Mouse (Mus musculus) urinary bladder, postnatal 10 days (tissue): ENCODE data around the gene Itgb3.

Experiments used
- DNase-seq: peaks from one replicate; pipeline ENCODE4 v3.0.0; 2022; ENCODE audit warnings: low spot score

The Itgb3 gene

DNA sequence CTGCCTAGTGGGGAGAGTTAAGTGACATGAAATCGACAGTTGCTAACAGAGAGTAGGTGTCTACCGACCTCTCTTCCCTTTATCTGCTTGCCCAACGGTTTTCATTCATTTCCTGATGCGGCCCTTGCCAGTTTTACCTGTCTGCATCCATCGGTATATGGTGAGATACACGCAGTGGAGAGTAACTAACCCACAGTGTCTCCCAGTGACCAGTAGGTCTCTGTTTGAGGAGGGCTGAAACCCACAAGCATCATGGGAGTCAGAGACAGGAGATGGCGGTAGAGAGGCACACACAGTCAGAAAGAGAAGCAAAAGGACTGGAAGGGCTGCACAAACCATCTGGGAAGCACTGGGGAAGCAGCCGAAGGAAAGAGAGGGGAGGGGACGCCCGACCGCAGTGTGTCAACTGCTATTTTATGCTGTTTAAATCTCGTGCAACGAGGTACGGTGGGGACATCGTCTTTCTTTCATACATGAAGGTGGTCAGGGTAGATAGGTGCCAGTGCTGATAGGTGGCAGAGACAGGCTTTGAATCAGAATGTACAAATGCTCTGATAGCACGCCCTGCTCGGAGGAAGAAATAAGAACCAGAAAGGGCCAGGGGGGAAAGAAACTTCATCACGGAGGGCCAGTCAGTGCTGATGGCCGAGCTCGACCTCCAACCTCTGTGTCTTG is 53.9 kb downstream of the Itgb3 start:
- no peak for DNase-seq

DNA sequence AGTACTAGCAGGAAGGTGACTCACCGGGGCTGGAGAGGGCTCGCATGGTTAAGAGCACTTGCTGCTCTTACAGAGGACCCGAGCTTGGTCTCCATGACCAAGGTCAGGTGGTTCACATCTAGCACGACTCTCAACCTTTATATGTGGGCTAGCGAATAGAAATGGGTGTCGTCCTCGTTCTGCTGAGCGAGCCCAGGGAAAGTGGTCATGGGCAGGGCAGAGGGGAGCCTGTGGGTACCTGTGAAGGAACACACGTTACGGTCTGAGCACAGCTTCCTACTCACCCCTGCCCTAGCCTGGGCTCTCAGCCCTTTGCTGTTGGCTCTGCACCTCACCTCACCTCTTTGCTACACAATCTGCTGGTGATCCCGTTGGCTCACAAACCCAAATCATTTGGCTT is 54.8 kb downstream of the Itgb3 start:
- no peak for DNase-seq

DNA sequence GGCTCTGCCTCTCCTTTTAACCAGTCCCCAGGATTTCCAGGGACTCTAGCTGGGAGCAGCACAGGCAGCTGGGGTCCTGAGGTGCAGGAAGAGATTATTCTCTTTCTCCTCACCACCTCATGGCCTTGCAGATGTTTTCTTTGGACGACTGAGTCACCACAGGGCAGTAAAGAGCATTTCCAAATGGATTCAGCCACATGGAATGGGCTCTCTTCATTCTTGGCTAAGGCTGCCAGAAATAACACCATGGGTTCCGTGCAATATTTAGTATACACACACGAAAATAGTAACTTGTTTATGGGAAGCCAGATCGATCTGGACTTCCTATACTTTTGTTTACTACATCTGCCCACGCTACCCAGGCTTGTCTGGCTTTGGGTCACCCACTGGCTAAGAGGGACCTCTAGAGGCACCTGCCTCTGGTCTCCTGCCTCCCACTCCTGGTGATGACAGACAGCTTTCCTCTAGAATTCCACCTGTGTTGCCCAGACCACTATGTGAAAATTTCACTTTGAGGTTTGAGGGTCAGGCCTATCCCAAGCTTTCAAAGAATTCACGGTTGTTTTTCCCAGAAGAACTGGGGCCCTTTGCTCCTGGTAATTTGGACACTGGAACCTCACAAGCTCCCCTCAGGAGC is 55.6 kb downstream of the Itgb3 start:
- DNase-seq: no peak

DNA sequence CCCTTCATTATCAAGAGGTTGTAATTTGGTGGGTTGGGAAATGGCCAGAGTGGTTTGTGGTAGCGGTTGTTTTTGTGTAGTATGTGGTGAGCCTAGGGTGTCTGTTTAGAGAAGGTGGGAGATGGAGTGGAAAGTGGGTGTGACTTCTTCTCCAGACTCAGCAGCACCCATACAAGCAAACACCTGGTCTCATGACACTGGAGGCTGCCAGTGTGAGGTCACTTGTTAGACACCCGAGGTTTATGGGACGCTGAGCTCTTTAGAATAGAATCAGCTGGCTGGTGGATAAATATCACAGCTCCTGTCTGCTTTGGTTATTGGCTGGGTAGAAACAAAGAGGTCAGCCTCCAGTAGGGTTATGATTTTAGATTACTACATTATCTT is 56.1 kb downstream of the Itgb3 start:
- DNase-seq: no peak

DNA sequence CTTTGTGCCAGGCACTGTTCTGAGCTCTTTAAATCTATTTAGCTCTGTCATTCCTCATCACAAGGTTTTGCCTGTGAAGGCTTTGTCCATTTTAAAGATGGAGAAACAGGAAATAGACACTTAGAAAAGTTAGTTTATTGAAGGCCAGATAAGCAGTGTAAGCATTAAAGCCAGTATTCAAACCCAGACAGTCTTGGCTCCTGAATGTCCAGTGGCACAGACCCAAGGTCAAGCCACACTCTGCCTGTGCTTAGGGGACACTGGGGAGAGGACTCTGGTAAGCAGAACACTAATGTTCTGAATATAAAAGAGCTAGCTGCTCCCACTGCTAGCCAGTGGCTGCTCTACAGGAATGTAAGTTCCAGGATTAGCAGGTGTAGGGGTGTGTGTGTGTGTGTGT is 56.6 kb downstream of the Itgb3 start:
- DNase-seq: no peak

DNA sequence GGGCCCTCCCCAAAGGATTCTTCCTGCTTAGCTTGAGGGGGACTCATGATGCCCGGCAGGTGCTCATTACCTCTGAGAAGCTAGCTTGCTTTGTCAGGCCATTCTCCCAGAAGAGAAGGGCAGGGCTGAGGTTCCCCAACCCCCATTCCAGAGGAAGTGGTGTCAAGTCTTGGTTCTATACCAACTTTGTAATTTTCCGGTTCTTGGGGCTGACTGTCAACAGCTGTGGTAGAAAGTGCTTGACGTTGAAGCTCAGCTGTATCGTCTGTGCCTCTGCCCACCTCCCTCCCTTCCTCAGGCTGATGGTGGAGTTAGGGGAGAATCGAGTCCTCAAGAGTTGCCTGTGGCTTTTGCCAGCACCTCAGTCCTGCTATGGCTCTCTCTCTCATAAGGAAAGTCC is 59.6 kb downstream of the Itgb3 start:
- no peak for DNase-seq

DNA sequence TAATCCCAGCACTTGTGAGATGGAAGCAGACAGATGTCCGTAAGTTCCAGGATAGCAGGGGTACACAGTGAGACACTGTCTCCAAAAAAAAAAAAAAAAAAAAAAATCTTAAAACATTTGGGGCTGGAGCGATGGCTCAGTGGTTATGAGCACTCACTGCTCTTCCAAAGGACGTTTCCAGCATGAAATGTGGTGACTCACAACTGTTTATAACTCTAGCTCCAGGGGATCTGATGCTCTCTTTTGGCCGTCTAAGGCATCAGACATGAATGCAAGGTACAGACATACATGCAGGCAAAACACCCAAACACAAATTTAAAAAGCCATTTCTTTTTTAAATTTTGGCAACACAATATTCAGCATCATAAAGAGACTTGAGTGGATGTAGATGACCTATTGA is 65.6 kb downstream of the Itgb3 start:
- DNase-seq: no peak

DNA sequence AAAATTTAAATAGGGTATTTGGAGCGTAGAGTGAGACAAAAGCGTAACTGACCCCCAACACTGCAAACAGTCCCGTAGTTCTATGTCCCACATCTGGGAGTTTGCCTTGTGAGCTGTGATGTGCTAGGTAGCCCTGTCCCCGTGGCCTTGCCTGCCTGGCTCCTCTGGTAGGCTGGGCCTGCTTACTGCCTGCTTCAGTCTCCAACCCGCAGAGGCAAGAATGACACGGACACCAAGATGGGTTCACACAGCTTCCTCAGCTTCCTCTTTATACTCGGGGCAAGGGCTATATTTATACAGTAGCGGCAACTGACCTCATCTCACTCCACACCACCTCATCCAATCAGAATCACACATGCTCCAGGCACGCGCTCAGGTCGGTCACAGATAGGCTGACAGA is 67.0 kb downstream of the Itgb3 start:
- DNase-seq: no peak

DNA sequence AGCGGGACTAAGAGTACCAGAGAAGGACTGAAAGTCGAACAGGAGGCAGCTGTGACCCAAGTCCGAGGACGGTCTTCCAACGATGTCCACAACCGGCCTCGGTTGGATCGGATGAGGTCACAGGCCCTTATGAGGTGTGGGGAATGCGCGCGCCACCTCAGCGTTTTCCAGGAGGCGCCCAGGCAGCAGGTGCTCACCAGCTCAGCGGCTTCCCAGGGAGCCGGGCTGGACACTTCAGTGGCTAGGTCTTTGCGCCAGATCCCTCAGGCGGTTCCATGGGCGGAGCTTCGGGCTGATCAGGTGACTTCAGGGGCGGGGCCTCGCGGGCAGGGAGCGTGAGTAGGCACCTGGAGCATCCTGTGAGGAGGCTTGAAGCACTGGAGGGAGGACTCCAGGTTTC is 77.7 kb downstream of the Itgb3 start, which contains the start of gene Gm11639:
Gm11639 (plus strand) TSS at position 160 of the 400 bp plus-strand sequence.
- DNase-seq: no peak

DNA sequence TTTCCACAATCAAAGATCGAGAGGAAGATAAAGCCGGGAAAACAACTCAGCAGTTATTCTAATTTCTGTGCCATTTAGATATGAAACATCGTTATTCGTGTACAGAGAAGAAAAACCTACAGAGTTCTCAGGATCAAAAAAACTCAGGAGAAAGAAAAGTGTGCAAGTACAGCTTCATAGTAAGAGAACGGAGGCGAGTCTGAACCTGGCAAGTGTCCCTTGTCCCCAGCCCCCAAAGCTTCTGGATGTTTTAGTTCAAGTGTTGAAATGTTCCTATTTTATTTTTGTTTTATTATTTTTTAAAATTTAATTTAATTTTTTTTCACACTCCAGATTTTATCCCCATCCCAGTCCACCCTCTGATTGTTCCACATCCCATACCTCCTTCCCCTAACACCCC is 85.4 kb downstream of the Itgb3 start:
- no peak for DNase-seq

DNA sequence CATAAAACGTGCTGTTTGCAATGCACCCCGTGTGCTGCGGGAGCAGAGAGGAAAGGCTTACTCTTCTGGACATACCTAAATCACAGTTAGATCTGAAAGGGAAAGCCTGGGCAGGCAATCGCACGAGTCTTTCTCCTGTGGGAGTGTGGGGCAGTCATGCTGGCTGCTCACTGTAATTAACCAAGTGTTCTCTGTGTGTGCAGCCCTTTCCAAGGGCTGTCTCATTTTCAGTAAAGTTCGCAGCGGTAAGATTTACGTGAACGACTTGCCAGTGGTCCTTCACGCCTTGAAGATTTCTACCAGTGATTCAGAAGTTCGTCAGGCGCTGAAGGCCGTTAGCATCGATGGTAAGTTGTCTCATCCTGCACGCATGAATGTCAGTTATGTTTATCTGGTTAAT is 96.3 kb downstream of the Itgb3 start:
- DNase-seq: no peak

DNA sequence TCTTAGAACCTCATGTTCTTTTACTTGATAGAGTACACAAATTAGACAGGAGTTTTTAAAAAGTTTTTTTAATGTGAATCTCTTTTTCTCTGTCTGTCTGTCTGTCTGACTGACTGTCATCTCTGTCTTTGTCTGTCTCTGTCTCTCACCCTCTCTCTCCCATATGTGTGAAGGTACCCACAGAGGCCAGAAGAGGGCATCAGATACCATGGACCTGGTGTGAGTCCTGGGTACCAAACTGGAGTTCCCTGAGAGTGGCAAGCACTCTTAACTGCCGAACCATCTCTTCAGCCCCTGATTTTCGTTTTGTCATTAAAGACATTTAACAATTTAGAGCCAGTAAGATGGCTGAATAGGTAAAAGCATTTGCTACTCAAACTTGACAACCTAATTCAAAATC is 99.3 kb downstream of the Itgb3 start:
- DNase-seq: no peak
